Mouse (Mus musculus) heart, postnatal 14 days (tissue): ENCODE data around the gene Gm20388. TPM values are rescaled to one million over a fixed set of nuclear protein-coding genes. Genes with fewer than 3 reads are reported as not detected.

Source experiments
- DNase-seq, 2 experiments: peaks; one replicate each; pipeline ENCODE4 v3.0.0; 2021 to 2022
- intact Hi-C: fragments of 180-260 bp; cut with DNase I; formaldehyde crosslinking; loops from one replicate; pipeline ENCODE4 v1.15.1; 2025
- total RNA-seq, 2 experiments: library from RNA; stranded (reverse); gene quantifications; 2 replicates each; pipeline ENCODE4 v1.2.3; 2021

Gm20388 gene
- total RNA-seq, 2 experiments from 2014 or later = 0.24 TPM; not detected in 1

DNA sequence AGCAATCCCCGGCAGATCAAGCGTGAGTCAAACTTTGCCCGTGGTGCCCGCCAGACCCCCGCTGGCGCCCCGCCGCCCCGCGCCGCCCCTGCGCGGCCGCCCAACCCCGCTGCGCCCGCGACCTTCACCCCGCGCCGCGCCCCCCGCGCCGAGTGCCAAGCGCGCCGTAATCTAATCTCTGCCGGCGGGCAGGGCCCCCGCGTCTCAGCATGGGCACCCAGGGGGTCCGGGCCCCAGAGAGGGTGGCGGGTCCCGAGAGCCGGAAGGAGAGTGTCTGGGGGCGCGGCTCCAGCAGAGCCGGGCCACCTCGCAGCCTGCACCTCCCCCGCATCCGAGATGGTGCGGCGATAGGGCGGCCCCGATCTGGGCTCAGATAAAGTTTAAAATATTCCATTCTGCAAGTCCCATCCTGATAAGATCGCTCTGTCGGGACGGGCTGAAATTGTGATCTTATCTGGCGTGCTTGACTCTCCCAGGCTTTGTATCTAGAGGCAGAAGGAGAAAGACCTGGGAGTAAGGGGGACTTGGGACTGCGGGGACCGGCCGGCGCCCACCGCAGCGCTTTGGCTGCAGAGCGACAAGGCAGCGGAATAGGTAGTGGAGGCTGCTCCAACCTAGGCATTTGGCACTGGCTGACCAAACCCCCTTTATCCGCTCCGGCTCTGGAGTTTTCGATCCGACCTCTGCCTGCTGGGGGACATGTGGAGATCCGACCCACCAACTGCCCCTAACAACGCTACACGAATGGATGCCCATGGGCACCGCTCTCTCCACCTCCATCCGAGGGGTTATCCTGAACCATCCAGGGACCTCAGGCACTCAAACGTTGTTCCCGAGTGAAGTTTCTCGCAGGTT lies 2372.1 kb downstream of the Gm20388 start:
- peak; percentile 45 to 51 for DNase-seq
- intact Hi-C loops = no loop called here

DNA sequence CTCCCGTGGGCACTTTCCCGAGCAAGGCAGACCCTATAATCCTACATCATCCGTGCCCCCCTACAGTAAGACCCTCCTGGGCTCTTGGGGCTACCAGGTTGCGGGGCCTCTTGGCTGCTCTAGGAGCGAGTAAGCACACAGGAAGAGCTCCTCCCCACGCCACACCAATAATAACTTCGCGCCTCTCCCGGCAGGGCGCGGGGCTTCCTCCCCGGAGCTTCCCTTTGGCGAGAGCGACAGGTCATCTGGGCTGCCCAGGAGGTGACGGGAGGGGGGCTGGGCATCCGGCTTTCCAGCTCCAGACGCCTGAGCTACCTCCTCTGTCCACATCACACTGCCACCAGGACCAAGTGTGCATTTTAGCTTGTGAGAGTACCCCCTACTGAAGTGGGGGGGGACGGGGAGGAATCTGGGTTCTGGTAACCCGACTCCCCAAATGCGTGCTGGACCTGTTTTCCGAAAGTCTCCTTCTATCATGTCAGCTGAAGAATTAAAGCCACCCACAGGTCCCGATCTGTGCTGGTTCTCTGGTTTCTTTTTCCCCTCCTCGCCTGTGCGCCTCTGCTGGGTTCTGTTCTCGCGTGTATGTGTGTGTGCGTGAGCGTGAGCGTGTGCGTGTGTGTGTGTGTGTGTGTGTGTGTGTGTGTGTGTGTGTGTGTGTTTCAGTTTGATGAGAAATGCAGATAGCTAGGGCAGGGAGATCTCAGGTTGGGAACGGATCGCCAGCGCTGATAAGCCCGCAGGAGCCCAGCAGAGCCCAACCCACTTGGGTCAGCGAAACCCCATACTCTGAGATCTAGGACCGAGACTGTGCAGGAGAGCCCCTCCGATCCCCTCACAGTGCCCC lies 2372.9 kb downstream of the Gm20388 start:
- intact Hi-C loops = loop anchor here (2.0 kb wide), 1 partner anchor 39 kb away; no protein-coding TSS in a partner anchor
- peak; percentile 81 to 82 for DNase-seq

DNA sequence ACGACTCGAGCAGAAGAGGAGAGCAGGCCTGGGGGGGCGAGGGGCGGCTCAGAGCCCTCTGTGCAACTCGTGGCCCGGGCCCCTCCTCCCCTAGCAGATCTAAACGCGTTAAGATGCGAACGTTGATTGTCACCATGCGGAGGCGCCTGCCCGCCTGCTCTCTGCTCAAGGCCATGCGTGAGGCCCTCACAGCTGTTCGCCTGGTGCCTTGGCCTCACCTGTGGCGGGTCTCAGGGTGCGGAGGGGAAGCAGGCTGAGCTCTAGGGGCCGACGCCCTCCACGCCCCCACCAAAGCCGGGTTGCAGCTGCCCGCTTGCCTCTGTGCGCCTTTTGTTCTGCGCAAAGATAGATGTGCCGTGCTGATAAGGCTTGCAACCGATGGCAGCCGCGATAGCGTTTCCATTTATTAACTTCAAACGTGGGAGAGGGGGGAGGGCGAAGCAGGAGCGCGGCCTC lies 2373.6 kb downstream of the Gm20388 start:
- intact Hi-C loops = loop anchor here (2.0 kb wide), 1 partner anchor 39 kb away; no protein-coding TSS in a partner anchor
- DNase-seq = peak; percentile 35 to 39

DNA sequence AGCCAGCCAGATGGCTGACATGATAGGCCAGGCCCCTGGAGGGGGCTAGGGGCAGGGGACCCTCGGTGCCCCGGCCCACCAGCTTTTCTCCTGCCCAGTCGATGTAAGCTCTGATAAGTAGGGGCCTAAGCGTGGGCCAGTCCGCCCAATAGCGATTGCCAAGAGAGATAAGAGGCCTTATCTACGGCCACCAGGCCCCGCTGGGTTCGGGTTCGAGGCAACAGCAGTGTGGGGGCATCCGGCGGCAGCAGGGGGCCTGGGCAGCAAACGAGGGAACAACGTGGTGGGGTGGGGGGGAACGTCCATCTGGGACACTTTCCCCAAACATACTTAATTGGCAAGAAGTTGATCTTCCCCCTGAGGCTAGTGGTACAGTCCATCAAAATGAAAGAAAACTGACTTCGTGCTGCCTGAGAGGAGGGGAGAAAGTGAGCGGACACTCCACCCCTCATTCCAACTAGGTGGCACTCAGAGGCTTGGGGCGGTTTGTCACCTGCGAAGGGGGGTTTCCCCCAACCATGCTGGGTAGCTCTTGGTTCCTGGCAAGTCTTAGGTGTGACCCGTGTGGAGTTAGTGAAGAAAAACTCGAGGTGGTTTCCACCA lies 2374.1 kb downstream of the Gm20388 start:
- DNase-seq = no peak
- intact Hi-C loops = loop anchor here (2.0 kb wide), 1 partner anchor 38 kb away; no protein-coding TSS in a partner anchor

DNA sequence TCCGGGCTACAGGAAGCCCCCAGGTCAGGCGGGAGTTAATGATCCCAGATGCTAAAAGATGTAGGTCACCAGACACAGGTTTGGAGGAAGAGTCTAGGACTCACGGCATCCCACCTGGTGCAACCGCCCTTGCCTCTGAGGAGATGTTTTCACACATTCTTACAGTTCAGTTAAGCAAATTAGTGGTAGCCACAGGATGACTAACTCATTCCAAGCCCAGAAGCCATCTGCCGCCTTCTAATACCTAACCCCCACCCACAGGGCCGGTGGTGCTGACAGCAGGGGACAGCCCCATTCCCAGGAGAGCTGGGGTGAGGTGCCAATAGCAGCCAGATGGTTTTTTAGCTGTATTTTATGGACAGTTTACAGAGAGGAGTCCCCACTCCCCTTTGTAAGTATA lies 2375.1 kb downstream of the Gm20388 start:
- intact Hi-C loops = loop anchor here (2.0 kb wide), 1 partner anchor 37 kb away; no protein-coding TSS in a partner anchor
- no peak for DNase-seq

DNA sequence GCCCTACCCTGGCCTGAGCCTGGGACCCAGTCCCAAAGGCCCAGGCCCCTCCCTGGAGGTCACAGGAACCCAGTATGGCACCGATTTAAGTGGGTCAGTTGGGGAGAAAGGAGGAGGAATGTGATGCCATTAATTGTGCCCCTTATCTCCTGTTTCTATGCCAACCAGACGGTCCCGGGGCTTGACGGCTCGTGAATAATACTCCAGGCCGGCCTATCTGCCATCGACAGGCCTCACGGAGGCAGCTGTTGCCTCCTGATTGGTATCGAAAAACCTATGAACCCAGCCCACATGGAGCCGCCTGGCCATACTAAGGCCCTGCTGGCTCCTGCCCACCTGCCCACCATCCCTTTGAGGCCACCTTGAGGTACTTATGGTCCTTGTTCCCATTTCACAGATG lies 2376.3 kb downstream of the Gm20388 start:
- intact Hi-C loops = no loop called here
- DNase-seq = no peak

DNA sequence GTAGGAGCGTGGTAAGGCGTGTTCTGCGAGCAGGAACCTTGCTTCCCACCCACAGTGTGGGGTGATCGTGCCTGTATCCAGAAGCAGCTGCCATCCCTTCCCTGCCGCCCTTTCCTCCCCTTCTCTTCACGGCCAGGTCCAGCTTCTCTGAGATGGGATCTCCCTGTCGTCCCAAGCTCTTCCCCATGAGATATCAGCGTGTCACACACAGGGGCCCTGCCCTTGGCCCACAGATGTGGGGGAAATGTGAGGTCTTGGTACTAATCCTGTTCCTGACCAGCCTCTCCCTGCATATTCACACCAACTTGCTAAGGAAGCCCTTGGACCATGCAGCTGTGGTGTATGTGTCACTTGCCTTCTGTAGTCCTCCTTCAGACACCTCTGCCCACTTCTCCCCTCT lies 2377.1 kb downstream of the Gm20388 start:
- DNase-seq = no peak
- intact Hi-C loops = no loop called here

DNA sequence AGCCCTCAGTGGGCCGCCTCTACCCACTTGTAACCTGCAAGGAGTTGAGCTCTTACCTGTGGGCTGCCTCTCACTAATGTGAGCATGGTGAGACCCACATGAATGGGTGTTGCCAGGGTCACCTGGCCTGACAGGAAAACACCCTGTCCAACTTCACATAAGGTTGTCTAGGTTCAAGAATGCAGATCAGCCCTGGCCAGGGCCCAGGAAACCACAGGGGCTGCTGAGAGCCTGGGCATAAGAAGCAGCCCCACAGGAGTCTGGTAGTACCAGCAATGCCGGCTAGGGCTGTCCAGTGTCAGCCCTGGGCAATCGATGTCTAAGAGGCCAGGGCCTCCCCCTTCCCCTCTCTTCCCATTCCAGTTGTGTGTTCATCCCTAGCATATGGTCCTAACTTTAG lies 2377.7 kb downstream of the Gm20388 start:
- DNase-seq = no peak
- intact Hi-C loops = no loop called here

DNA sequence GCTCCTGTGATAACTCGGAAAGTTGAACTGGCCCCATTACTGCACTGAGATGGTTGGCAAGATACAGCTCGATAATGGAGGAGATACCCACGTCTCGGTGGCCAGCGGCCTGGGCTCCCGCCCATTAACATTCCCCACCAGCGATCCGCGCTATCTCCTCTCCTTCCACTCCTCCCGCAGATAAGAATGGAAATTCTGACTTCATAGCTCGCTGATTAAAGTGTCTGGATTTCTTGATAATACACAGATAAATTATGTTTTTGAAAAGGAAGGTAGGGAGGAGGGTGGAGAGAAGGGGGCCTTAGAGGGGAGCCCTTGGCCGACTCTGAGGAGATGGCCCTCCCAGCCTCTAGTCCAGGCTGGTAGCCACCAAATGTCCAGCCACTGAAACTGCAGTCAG lies 2380.4 kb downstream of the Gm20388 start:
- intact Hi-C loops = no loop called here
- no peak for DNase-seq

DNA sequence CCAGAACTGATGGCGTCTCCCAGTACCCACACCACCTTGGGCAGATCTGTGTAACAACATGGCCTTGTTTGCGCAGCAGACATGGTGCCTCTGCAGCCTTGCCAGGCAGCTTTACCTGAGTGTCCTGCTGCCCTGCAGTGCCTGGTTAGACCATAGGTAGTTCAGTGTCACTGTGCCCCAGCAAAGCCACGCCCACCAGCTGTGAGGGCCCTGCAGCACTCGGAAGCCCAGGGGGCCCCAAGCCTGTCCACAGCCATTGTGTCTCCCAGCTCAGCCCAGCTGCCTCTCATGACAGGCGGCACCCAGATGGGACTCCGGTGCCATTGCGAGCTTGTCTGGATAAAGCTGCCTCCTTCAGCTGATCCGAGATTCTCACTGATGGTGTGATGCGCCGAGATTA lies 2380.9 kb downstream of the Gm20388 start:
- intact Hi-C loops = no loop called here
- no peak for DNase-seq

DNA sequence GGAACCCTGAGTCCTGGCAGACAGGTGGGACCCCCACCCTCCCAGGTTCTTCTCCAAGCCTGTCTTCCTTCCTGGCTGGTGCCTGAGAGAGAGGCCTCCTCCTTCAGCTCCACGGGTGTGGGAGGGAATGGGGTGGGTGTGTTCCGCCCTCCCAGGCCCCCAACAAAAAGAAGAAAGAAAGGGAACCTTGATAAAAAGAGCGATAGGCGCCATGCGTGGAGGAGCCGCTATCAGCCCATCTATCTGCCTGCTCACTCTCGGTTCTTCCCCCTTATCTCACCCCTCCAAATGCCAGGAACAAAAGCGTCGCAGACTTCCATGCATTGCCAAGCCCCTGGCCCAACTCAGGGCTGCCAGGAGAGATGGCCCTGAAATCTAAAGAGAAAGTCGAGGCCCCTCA lies 2382.8 kb downstream of the Gm20388 start:
- DNase-seq = no peak
- intact Hi-C loops = no loop called here

DNA sequence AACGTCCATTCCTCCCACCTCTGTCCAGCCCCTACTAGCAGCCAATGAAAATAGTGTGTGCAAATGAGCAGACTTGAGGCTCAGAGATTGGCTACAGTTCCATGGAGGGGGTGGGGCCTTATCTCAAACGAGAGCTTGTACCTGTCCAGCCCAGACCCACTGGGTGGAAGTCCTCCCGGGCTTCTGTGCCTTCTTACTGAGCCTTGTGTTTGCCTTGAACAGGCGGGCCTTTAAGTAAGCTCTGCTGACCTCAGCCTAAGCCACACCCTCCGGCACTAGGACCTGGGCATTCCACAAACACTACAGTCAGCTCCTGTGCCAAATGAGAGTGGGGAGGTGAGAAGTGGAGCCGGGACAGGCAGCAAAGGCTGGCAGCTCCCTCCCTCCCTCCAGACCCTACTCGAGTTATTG lies 2383.6 kb downstream of the Gm20388 start:
- peak; percentile 23 to 57 for DNase-seq
- intact Hi-C loops = no loop called here

DNA sequence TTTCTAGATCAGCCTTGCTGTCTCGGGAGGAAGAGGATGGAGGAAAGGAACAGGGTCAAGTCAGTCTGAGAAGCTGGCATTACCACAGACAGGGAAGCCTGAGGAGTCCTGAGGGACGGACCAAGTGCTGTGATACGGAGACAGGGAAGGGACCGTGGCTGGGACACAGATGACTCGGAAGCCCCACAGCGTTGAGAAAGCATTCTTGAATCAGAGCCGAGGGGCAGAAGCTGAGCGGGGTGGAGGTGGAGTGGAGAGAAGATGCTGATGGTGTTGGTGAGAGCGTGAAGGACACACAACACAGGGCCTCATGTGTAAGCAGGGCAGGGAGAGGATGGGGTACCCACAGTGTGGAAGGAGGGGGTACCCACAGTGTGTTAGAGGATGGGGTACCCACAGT lies 2384.7 kb downstream of the Gm20388 start:
- DNase-seq = no peak
- intact Hi-C loops = no loop called here

DNA sequence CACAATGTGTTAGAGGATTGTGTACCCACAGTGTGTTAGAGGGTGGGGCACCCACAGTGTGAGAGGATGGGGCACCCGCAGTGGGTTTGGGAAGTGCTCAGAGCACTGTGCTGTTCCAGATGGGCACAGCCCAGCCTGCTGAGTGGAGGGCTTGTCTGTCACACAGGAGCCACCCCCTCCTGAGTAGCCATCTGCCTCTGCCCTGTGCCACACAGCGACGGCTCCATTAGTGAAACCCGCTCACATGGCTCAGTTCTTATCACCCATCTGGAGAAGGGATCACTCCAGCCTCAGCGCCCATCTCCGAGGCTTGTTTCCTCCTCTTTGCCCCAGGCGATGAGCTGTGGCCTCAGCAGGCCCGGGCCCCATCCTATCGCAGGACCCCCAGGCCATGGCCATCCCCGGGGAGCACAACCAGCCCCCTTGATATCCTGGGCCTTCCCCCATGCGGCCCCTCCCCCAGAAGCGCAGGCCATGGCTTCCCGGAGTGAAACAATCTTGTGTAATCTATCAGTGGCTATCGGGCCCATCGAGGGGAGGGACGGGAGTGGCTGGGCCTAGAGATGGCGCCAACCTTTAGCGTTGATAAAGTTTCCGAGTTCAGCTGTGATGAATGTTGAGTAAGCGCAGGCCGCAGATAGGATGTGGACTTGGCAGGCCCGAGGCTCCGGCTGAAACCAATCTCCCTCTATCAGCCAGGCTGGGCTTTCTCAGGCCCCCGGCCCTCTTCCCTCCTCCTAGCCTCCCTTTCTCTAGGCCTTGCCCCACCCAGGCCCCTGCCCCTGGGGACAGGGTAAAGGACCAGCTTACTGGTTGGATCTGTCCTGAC lies 2385.7 kb downstream of the Gm20388 start:
- intact Hi-C loops = no loop called here
- DNase-seq = peak; percentile 56 to 61

DNA sequence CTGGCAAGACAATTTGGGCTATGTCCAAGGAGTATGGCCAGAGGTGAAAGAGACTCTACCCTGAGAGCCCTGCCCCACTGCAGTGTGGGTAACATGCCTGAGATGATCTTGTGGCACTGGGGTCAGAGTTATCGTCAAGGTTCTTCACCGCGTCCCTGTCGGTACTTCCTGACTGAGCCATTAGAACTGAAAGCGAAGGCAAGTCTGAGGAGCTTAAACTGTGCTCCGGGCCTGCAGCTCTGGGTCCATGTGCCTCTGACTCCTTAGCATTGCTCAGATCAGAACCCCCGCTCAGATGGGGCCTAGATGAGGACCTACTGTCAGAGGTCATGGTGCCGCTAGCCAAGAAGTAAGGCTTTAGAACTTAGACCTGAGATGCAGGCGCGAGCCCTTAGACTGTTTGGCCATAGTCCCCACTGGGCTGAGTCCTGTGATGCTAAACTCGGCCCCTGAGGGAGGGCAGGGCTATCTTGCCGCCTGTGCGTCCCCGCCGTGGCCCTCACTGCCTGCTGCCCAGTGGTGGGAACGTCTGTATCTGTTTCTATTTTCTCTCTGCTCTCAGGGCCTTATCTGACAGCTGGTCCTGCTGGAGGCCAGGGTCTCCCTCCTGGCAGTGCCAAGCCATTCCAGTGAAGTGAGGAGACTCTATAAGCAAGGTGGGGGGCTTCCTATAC lies 2389.1 kb downstream of the Gm20388 start:
- peak; percentile 39 to 41 for DNase-seq
- intact Hi-C loops = no loop called here

DNA sequence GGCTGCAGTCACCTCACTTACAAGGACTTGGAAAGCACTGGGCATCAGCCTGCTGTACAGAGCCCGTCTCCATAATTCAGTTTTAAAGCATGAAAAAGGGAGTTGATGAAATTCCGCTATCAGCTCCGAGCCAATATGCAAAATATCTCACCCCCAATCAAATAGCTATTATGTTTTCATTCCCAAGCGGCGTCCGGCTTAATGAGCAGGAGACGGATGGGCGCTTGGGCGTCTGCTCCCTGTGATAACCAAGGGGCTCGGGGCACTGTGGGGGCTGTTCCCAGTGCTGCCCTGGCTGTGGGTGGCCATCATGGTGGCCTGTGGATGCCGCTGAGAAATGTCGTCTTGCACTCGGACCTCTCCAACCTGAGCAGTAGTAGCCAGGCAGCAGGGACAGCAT lies 2390.4 kb downstream of the Gm20388 start:
- intact Hi-C loops = no loop called here
- DNase-seq = no peak

DNA sequence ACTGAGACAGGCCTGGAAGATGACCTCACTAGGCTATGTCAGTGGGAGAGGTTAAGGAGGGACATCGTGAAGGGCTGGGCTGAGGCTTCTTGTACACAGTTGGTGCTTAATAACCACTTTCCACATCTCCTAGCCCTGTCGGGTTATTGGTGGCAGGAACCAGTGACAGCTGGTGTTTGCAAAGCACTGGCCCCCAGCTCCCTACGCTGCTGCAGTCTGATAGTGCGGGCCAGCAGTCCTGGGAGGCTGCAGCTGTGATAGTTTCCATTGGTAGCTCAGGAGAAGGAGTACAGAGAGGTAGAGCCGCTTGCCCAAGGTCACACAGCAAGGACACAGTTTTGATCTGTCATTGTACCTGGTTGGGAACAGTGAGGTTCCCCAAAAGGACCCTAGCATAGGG lies 2391.2 kb downstream of the Gm20388 start:
- intact Hi-C loops = no loop called here
- DNase-seq = no peak

DNA sequence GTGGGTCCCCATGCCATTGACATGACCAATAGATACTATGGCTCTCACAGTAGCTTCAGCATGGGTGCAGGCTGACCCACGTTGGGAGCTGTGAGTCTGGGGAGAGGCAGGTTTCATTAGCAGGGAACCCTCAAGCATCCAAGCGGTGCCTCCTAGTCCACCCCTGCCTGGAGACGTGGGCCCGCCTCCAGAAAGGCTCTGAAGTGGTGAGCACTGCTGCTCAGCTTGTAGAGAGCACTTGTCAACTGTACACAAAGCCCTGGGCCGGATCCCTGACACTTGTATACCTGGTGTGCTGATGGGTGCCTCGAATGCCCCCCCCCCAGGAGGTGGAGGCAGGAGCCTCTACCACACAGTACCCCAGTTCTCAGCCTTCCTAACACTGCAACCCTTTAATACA lies 2392.8 kb downstream of the Gm20388 start:
- intact Hi-C loops = no loop called here

DNA sequence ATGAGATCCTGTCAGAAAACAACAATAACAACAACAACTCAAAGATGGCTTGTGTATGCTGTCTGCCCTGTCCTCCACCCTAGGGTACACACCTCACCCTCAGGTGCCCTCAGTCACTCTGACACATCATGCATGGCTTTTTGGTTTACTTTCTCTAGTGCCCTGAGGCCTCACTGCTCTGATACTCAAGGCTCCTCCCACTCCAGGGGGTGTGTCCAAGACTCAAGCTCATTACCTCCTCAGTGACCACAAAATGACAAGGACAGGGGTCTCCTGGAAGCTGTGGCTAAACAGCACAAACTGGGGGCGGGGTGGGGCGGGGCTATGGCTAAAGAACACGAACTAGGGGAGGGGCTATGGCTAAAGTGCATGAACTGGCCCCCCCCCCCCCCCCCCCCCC lies 2393.4 kb downstream of the Gm20388 start:
- DNase-seq = no peak
- intact Hi-C loops = no loop called here

More for the DNA sequence above, 2392.8 kb downstream of the Gm20388 start:
- no peak for DNase-seq
